Comparison of ENCODE assay signal across 8 mouse cellular contexts in genomic region chr11:80200326-80200725, GRCm38 (mm10). TPM values are rescaled to one million over a fixed set of nuclear protein-coding genes. Genes with fewer than 3 reads are reported as not detected.
DNase-seq lines count a peak whose midpoint lies in the region; ATAC-seq and TF ChIP-seq lines count a peak whose summit lies in the region.

No protein-coding gene starts in this region.

- ATAC-seq in embryonic facial prominence, embryonic 11.5 days (replicated peaks; ENCODE audit: insufficient number of reproducible peaks, low FRiP score, low TSS enrichment, low read depth) = no peak
- no peak for ATAC-seq in midbrain, postnatal 0 days (ENCODE audit: low FRiP score)
- no peak for ATAC-seq in midbrain, embryonic 16.5 days

- peak; percentile 45 for DNase-seq in embryonic facial prominence, embryonic 11.5 days (ENCODE audit: low spot score)
- DNase-seq in embryonic facial prominence, embryonic 10.5 days (ENCODE audit: low spot score) = no peak
- no peak for DNase-seq in midbrain, postnatal 0 days (ENCODE audit: low spot score)
- peak; percentile 44 for DNase-seq in c-Kit-positive CD71-positive TER-119-positive erythroid progenitor cells, embryonic 14.5 days (ENCODE audit: low spot score)
- peak; percentile 42 for DNase-seq in thymus, postnatal 14 days
- no peak for DNase-seq in gastrocnemius, adult 18-20 months (ENCODE audit: low spot score)
- no peak for DNase-seq in right cerebral cortex, postnatal 14 days

- peak; percentile 59 for TF ChIP-seq CTCF in midbrain, postnatal 0 days (IDR thresholded peaks at IDR 0.05)

- no peaks in the 10 kb centered on the region for H3K9me3 ChIP-seq in embryonic facial prominence, embryonic 11.5 days (replicated peaks; ENCODE audit: control insufficient read depth, low read length)
- H3K9me3 ChIP-seq in embryonic facial prominence, embryonic 10.5 days = no peaks in the 10 kb centered on the region
- no peaks in the 10 kb centered on the region for H3K9me3 ChIP-seq in midbrain, postnatal 0 days (ENCODE audit: low read length)
- no peaks in the 10 kb centered on the region for H3K9me3 ChIP-seq in midbrain, embryonic 16.5 days (replicated peaks; ENCODE audit: control insufficient read depth, low read length, poor library complexity, severe bottlenecking)

- H3K27ac ChIP-seq in embryonic facial prominence, embryonic 11.5 days (replicated peaks; ENCODE audit: low read depth, low read length) = no peak overlapping the region
- no peak overlapping the region for H3K27ac ChIP-seq in embryonic facial prominence, embryonic 10.5 days (replicated peaks)
- no peak overlapping the region for H3K27ac ChIP-seq in midbrain, postnatal 0 days (ENCODE audit: low read depth, low read length)
- no peak overlapping the region for H3K27ac ChIP-seq in midbrain, embryonic 16.5 days (ENCODE audit: low read length)

- no peaks in the 10 kb centered on the region for H3K36me3 ChIP-seq in embryonic facial prominence, embryonic 11.5 days (replicated peaks; ENCODE audit: control insufficient read depth, insufficient read depth, low read depth, low read length)
- H3K36me3 ChIP-seq in embryonic facial prominence, embryonic 10.5 days (replicated peaks) = no peaks in the 10 kb centered on the region
- no peaks in the 10 kb centered on the region for H3K36me3 ChIP-seq in midbrain, postnatal 0 days (ENCODE audit: insufficient read depth, low read length)
- no peaks in the 10 kb centered on the region for H3K36me3 ChIP-seq in midbrain, embryonic 16.5 days (ENCODE audit: control insufficient read depth, insufficient read depth, low read length)

- no peak overlapping the region for H3K4me2 ChIP-seq in embryonic facial prominence, embryonic 11.5 days (ENCODE audit: low read depth, low read length)
- H3K4me2 ChIP-seq in midbrain, postnatal 0 days (ENCODE audit: low read depth, low read length, poor library complexity, severe bottlenecking) = no peak overlapping the region
- H3K4me2 ChIP-seq in midbrain, embryonic 16.5 days (ENCODE audit: low read length) = no peak overlapping the region

- no peak overlapping the region for H3K4me3 ChIP-seq in embryonic facial prominence, embryonic 11.5 days (ENCODE audit: low read depth, low read length)
- no peak overlapping the region for H3K4me3 ChIP-seq in embryonic facial prominence, embryonic 10.5 days
- no peak overlapping the region for H3K4me3 ChIP-seq in midbrain, postnatal 0 days (ENCODE audit: low read depth, low read length)
- no peak overlapping the region for H3K4me3 ChIP-seq in midbrain, embryonic 16.5 days (ENCODE audit: low read depth, low read length)

- 81% methylated on average over 1 of the region's 1 CpGs for WGBS in embryonic facial prominence, embryonic 11.5 days
- whole genome bisulfite sequencing in embryonic facial prominence, embryonic 10.5 days = 74% methylated on average over 1 of the region's 1 CpGs
- WGBS in midbrain, postnatal 0 days = 73% methylated on average over 1 of the region's 1 CpGs
- 55% methylated on average over 1 of the region's 1 CpGs for WGBS in midbrain, embryonic 16.5 days

- no peaks in the 10 kb centered on the region for H3K4me1 ChIP-seq in embryonic facial prominence, embryonic 11.5 days (ENCODE audit: control insufficient read depth, insufficient read depth, low read length)
- H3K4me1 ChIP-seq in embryonic facial prominence, embryonic 10.5 days = no peaks in the 10 kb centered on the region
- no peaks in the 10 kb centered on the region for H3K4me1 ChIP-seq in midbrain, postnatal 0 days (ENCODE audit: insufficient read depth, low read length)
- H3K4me1 ChIP-seq in midbrain, embryonic 16.5 days (ENCODE audit: control insufficient read depth, insufficient read depth, low read length) = no peaks in the 10 kb centered on the region

- no peak overlapping the region for H3K9ac ChIP-seq in embryonic facial prominence, embryonic 11.5 days (replicated peaks; ENCODE audit: low read length)
- no peak overlapping the region for H3K9ac ChIP-seq in midbrain, postnatal 0 days (replicated peaks; ENCODE audit: low read length, poor library complexity, severe bottlenecking)
- no peak overlapping the region for H3K9ac ChIP-seq in midbrain, embryonic 16.5 days (ENCODE audit: low read depth, low read length)

- H3K27me3 ChIP-seq in embryonic facial prominence, embryonic 11.5 days (ENCODE audit: control insufficient read depth, insufficient read depth, low read length) = no peaks in the 10 kb centered on the region
- no peaks in the 10 kb centered on the region for H3K27me3 ChIP-seq in embryonic facial prominence, embryonic 10.5 days (replicated peaks; ENCODE audit: low read depth, poor library complexity, severe bottlenecking)
- no peaks in the 10 kb centered on the region for H3K27me3 ChIP-seq in midbrain, postnatal 0 days (ENCODE audit: insufficient read depth, low read length)
- no peaks in the 10 kb centered on the region for H3K27me3 ChIP-seq in midbrain, embryonic 16.5 days (ENCODE audit: control insufficient read depth, insufficient read depth, low read depth, low read length)

RNA-seq across cellular contexts. Expression of gene Rhot1, which starts 8.5 kb away (rescaled TPM):
- 70.2 and 73.1 TPM in 2 replicates for polyA plus RNA-seq in embryonic facial prominence, embryonic 11.5 days (2014; fragmentation: Nextera tagmentation; extraction: Ambion mirVana)
- 50.0 and 53.1 TPM in 2 replicates for polyA plus RNA-seq in embryonic facial prominence, embryonic 10.5 days (2016; fragmentation: Nextera tagmentation; extraction: Ambion mirVana)
- 69.5 and 74.9 TPM in 2 replicates for total RNA-seq in midbrain, postnatal 0 days (2014; rRNA removed)
- 55.1 and 56.1 TPM in 2 replicates for polyA plus RNA-seq in midbrain, postnatal 0 days (2015; fragmentation: Nextera tagmentation; extraction: Ambion mirVana)
- polyA plus RNA-seq in midbrain, embryonic 16.5 days (2015; fragmentation: Nextera tagmentation; extraction: Ambion mirVana) = 70.1 and 77.6 TPM in 2 replicates
- total RNA-seq in gastrocnemius, adult 18-20 months (2021) = 10 to 100 TPM; 39.7 to 40.2 TPM

RNA-seq across cellular contexts. Expression of gene Rnf135, which starts 16.7 kb away (rescaled TPM):
- 4.5 and 6.0 TPM in 2 replicates for polyA plus RNA-seq in embryonic facial prominence, embryonic 11.5 days (2014; fragmentation: Nextera tagmentation; extraction: Ambion mirVana)
- polyA plus RNA-seq in embryonic facial prominence, embryonic 10.5 days (2016; fragmentation: Nextera tagmentation; extraction: Ambion mirVana) = 5.4 and 6.5 TPM in 2 replicates
- total RNA-seq in midbrain, postnatal 0 days (2014; rRNA removed) = 3.0 and 3.7 TPM in 2 replicates
- polyA plus RNA-seq in midbrain, postnatal 0 days (2015; fragmentation: Nextera tagmentation; extraction: Ambion mirVana) = 3.3 and 4.2 TPM in 2 replicates
- 3.0 and 3.6 TPM in 2 replicates for polyA plus RNA-seq in midbrain, embryonic 16.5 days (2015; fragmentation: Nextera tagmentation; extraction: Ambion mirVana)
- 1 to 10 TPM; 1.6 to 1.7 TPM for total RNA-seq in gastrocnemius, adult 18-20 months (2021)

RNA-seq across cellular contexts. Expression of gene Adap2, which starts 46.4 kb away (rescaled TPM):
- 0.60 and 0.88 TPM in 2 replicates for polyA plus RNA-seq in embryonic facial prominence, embryonic 11.5 days (2014; fragmentation: Nextera tagmentation; extraction: Ambion mirVana)
- 0.64 and 0.69 TPM in 2 replicates for polyA plus RNA-seq in embryonic facial prominence, embryonic 10.5 days (2016; fragmentation: Nextera tagmentation; extraction: Ambion mirVana)
- total RNA-seq in midbrain, postnatal 0 days (2014; rRNA removed) = 5.7 and 11.2 TPM in 2 replicates
- 4.0 and 4.2 TPM in 2 replicates for polyA plus RNA-seq in midbrain, postnatal 0 days (2015; fragmentation: Nextera tagmentation; extraction: Ambion mirVana)
- 3.4 and 4.2 TPM in 2 replicates for polyA plus RNA-seq in midbrain, embryonic 16.5 days (2015; fragmentation: Nextera tagmentation; extraction: Ambion mirVana)
- total RNA-seq in gastrocnemius, adult 18-20 months (2021) = 1 to 10 TPM; 2.7 to 3.6 TPM

RNA-seq across cellular contexts. Expression of gene Tefm, which starts 58.4 kb away (rescaled TPM):
- 28.4 and 29.6 TPM in 2 replicates for polyA plus RNA-seq in embryonic facial prominence, embryonic 11.5 days (2014; fragmentation: Nextera tagmentation; extraction: Ambion mirVana)
- 38.3 and 39.2 TPM in 2 replicates for polyA plus RNA-seq in embryonic facial prominence, embryonic 10.5 days (2016; fragmentation: Nextera tagmentation; extraction: Ambion mirVana)
- 9.5 and 14.3 TPM in 2 replicates for total RNA-seq in midbrain, postnatal 0 days (2014; rRNA removed)
- polyA plus RNA-seq in midbrain, postnatal 0 days (2015; fragmentation: Nextera tagmentation; extraction: Ambion mirVana) = 18.5 and 20.1 TPM in 2 replicates
- polyA plus RNA-seq in midbrain, embryonic 16.5 days (2015; fragmentation: Nextera tagmentation; extraction: Ambion mirVana) = 22.2 and 22.4 TPM in 2 replicates
- 10 to 100 TPM; 19.2 to 20.5 TPM for total RNA-seq in gastrocnemius, adult 18-20 months (2021)

Comparison
In these comparisons a context has a peak if more than half of its experiments do, and no peak if none do; other contexts are left out.
1. DNase-seq: peak in embryonic facial prominence, embryonic 11.5 days (single experiment), c-Kit-positive CD71-positive TER-119-positive erythroid progenitor cells, embryonic 14.5 days (single experiment) and thymus, postnatal 14 days (single experiment); none in embryonic facial prominence, embryonic 10.5 days (single experiment), midbrain, postnatal 0 days (single experiment), gastrocnemius, adult 18-20 months (single experiment) and right cerebral cortex, postnatal 14 days (single experiment).